Mouse (Mus musculus) left cerebral cortex, postnatal 36 days (tissue): ENCODE results near the gene Sox21. TPM values are rescaled to one million over a fixed set of nuclear protein-coding genes. Genes with fewer than 3 reads are reported as not detected.

Experiments
- DNase-seq, 2 experiments: peaks; one replicate each; pipeline ENCODE4 v3.0.0; 2021 to 2022; ENCODE audit warnings: low spot score in 2 of 2, mixed read lengths in 1 of 2
- intact Hi-C: fragments of 180-260 bp; cut with DNase I; formaldehyde crosslinking; loops from one replicate; pipeline ENCODE4 v1.15.1; 2025
- total RNA-seq, 2 experiments: library from RNA; stranded (reverse); gene quantifications; 2 replicates each; pipeline ENCODE4 v1.2.3; 2021

Gene Sox21
- 10 to 100 TPM in 1 of 2 experiments, 1 to 10 TPM in 1; 7.9 to 11.2 TPM for total RNA-seq

- peak; percentile 42 to 51 for DNase-seq
- intact Hi-C loops = no loop called here
Observed at GRCm38 (mm10) chr14:118236886-118237289, at the start of gene Sox21. Gene Sox21, minus strand, starts transcription at chr14:118237030.

- DNase-seq = no peak
- intact Hi-C loops = no loop called here
Observed at GRCm38 (mm10) chr14:118286096-118286495, 49.3 kb upstream of the Sox21 start.

DNA sequence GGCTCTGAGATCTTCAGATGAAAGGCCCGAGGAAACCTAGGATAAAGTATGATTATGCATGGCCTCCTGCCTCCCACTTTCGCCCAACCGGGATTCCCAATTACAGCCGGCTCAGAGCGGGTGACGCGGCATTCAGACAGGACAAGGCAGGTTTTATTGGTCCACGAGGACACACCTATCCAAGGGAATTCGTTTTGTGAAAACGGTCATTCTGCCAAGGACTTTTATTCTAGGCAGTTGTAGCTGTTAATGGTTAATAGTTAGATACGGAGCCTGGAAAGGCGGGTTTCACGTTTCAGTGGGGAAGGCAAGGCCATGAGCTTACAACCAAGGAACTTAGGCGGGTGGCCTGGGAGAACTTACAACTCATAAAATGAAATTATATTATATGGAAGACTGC lies 46.1 kb upstream of the Sox21 start:
- no peak for DNase-seq
- intact Hi-C loops = no loop called here

DNA sequence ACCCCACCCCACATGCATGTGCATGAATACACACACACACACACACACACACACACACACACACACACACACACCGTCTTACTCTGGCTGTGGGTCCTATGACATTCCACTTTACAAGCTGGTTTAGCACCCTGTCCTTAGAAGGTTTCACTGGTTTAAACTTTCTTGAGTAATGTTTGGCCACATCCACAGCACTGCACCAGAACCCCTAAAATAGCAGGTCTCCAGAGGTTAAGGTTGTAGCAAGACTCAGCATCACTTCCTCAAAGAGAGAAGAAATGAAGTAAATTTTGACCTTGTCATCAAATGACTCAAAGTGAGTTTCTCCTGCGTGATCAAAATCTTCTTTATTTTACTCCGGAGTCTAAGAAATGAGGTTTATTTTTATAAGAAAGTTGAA lies 45.4 kb upstream of the Sox21 start:
- intact Hi-C loops = no loop called here

GRCm38 (mm10) chr14:118277704-118278498 lies 41.1 kb upstream of the Sox21 start:
- DNase-seq = no peak
- intact Hi-C loops = no loop called here

More for the DNA sequence above, 45.4 kb upstream of the Sox21 start:
- DNase-seq = no peak

DNA sequence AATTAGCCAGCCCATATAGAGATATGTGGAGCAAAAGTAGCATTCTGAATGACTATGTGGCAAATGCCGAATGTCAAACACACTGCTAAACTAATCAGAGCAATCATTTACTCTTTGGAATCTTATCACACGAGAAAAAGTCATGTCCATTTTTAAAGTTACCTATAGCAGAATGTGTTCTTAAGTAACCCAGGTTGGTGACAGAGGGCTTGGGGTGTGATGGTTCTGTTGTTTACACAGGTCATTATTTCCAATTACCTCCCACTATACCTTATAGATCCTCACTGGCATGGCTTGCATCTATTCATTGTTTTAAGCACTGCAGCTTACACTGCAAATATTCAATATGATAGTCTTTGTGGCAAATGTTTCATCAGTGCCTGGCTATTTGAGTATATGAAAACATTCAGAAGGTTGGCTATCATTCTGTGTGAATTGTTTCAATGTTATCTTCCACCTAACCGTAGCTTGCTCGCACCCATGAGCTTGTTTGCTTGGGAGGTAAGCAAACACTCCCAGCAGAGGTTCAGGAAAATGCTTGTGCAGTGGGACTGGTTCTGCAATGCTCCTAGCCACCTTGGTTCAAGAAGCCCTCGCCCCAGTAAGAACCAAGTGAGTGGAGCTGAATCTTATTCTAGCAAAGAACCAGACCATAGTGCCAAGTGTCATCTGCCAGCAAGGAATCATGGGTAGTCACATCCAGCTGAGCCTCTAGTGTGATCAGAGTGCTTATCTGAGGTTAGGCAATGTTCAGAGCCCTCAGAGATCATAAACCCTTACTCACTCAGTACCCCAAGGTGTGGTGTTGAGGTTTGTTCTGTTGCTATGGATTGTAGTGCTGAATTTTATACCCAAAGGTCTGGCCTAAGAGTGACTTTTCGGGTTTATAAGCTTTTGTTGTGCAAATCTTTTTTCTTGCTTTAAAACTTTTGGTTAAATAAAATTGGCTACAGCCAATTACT lies 36.0 kb upstream of the Sox21 start:
- DNase-seq = no peak
- intact Hi-C loops = no loop called here

- intact Hi-C loops = no loop called here
- no peak for DNase-seq
Observed at GRCm38 (mm10) chr14:118268849-118269248, 32.0 kb upstream of the Sox21 start.

DNA sequence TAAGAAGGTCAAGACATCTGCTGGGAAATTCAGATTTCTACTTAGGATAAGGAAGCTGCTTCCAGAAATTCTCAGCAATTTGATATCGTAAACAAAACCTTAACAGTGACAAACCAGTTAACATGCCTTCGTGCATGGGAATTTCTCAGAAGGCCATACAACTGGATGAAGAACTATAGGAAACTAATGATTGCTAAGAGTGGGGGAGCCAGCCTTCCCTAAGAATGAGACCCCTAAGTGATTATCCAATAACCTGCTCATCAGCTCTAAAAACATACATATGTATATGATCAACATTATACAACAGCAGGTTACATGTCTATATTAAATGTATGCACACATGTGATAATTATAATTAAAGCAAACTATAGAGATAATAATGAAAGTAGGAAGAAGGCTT lies 29.8 kb upstream of the Sox21 start, which contains the start of gene Gm9376:
Gene Gm9376, plus strand, starts transcription at position 301 of the 400 bp plus-strand sequence.
- DNase-seq = no peak
- intact Hi-C loops = no loop called here

DNA sequence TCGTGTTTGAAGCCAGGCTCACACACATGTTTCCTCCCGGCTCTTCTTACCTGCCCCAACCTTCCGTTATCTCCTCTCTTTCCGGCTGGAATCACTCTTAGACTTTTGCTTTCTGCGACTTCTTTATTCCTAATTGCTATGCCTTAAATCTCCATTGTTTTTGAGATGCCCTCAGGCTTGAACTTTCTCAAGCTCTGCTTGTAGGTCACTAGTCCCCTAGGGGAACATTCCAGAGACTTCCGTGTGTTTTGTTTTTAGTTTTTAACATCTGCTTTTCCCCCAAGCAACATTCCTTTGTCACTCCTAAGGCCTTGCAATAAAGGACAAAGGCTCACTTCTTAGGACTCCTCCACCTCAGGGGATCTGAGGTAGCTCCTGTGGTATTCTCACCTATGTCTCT lies 16.6 kb upstream of the Sox21 start:
- no peak for DNase-seq
- intact Hi-C loops = no loop called here

DNA sequence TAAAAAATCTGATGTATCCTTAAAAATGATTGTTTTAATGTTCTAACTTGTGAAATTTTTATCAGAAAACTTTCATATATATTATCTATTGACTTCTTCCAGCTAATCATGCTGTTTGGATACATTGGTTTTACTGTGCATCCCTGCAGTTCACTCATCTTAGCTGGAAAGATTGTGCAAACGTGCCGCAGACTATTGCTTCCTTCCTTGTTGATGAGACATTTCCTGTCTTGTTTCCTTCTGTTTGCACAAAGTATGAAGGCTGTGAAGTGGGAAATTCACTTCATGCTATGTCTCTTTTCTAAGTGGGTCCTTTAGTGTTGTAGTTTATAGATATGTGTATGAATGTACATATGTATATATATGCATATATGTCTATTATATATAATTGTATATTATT lies 4.6 kb upstream of the Sox21 start:
- intact Hi-C loops = no loop called here
- no peak for DNase-seq

GRCm38 (mm10) chr14:118239351-118239750 lies 2.5 kb upstream of the Sox21 start:
- intact Hi-C loops = loop anchor here (2.0 kb wide), 1 partner anchor 197 kb away; no protein-coding TSS in a partner anchor
- DNase-seq = no peak

- intact Hi-C loops = loop anchor here (2.0 kb wide), 1 partner anchor 199 kb away; no protein-coding TSS in a partner anchor
- no peak for DNase-seq
Observed at GRCm38 (mm10) chr14:118237786-118238185, 956 bp upstream of the Sox21 start.

DNA sequence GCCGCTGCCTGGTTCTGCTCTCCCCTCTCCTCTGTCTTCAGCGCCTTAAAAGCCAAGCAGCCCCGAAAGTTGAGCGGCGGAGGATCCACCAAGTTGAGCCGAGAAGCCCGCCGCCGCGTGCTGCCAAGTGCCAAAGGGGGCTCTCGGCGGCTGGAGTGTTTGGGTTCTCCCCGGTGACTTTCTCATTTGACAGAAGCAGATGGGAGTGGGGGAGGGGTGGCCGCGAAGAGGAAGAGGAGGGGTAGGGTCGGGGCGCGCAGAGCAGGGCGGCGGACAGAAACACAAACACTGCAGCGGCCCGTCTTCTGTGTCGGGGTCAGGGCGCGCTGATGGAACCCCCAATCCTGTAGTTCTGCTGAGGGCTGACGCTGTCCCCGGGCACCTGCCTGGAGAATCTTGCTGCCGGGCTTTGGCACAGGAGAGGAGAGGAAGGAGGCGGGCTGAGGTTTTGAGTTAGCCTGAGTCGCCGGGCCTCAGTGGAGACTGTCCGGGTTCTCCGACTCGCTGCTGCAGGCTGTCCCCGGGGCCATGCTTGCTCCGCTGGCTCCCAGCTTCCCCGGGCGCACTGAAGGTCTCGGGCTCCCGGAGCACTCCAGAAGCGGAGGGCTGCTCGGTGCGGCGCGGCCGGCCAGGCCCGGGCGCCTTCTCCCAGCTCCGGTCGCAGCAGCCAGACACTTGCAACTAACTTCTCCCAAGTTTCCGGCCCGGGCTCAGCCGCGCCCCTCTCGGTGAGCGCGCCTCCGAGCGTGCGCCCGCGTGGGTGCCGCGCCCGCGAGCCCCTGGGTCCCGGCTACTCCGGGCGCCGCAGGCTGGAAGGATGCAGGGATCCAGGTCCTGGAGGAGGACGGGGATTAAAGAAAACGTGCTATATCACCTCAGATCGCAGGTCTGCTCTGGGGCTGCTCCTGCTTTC lies 601 bp downstream of the Sox21 start:
- intact Hi-C loops = no loop called here
- peak; percentile 37 to 39 for DNase-seq

- peak; percentile 13 to 29 for DNase-seq
- intact Hi-C loops = no loop called here
Observed at GRCm38 (mm10) chr14:118235361-118235972, 1.4 kb downstream of the Sox21 start.

DNA sequence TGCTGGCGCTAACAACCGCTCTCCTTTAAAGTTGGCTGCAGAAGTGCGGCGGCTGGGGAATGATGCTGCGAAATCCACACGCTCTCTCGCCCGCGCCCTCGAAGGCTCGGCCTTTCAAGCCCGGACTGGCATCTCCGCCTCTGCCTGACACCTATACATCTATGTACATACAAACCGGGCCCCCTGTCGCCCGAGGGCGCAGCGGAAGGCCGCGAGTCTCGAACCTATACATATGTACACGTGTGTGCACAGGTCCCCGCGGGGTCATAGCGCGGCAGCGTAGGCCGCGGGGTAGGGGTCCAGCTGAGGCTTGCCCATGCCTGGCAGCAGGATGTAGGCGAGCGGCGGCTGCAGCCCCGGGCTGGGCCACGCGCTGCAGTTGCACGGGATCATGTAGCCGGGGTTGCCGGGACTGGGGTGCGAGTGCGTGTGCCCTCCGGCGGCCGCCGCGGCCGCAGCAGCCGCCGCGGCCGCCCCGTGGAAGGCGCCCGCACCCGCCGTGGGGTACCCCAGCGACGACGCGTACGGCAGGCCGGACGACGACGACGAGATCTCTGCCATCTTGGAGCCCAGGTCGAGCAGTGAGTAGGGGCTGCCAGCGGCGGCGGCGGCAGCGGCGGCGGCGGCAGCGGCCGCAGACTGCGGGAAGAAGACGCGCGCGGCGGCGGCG lies 2.2 kb downstream of the Sox21 start:
- intact Hi-C loops = no loop called here
- DNase-seq = no peak

- peak; percentile 9 to 15 for DNase-seq
- intact Hi-C loops = no loop called here
Observed at GRCm38 (mm10) chr14:118233786-118234540, 2.9 kb downstream of the Sox21 start.

- intact Hi-C loops = no loop called here
Observed at GRCm38 (mm10) chr14:118232381-118232970, 4.4 kb downstream of the Sox21 start.

More at GRCm38 (mm10) chr14:118232381-118232970, 4.4 kb downstream of the Sox21 start:
- DNase-seq = no peak
